Mouse (Mus musculus) B cell, adult 62 days (primary cell): ENCODE data around the gene Ap3b2. TPM values are rescaled to one million over a fixed set of nuclear protein-coding genes. Genes with fewer than 3 reads are reported as not detected.

Source experiments
- total RNA-seq: library from RNA; stranded (reverse); gene quantifications from 4 replicates; pipeline ENCODE4 v1.2.4, GENCODE M21; 2023

The Ap3b2 gene
- not detected in 4 replicates for total RNA-seq

GRCm38 (mm10) chr7:81493331-81494021, at the start of gene Ap3b2:
TSS of gene Ap3b2 (minus strand) at chr7:81493925.

GRCm38 (mm10) chr7:81498181-81498580, 4.5 kb upstream of the Ap3b2 start, which contains the start of gene BC048679:
TSS of gene BC048679 (minus strand) at chr7:81498281.

GRCm38 (mm10) chr7:81455155-81455651, 38.5 kb downstream of the Ap3b2 start, which contains the start of gene Cpeb1:
TSS of gene Cpeb1 (minus strand) at chr7:81455465.

Other genes starting within 250 kb of the Ap3b2 start
- gene Rps17, start 148.7 kb downstream of the Ap3b2 start, total RNA-seq: 1,669 to 1,834 TPM (median 1,740 TPM) in 4 replicates
- not detected in 4 replicates for gene Cpeb1, start 38.5 kb downstream of the Ap3b2 start, total RNA-seq
- not detected in 4 replicates for gene BC048679, start 4.4 kb upstream of the Ap3b2 start, total RNA-seq
- 0.52 to 0.72 TPM (median 0.53 TPM) in 3 of 4 replicates, not detected in the other for gene Fsd2, start 73.0 kb upstream of the Ap3b2 start, total RNA-seq
- gene Whamm, start 77.3 kb upstream of the Ap3b2 start, total RNA-seq: 28.5 to 29.8 TPM (median 28.8 TPM) in 4 replicates
- 2.0 TPM in 1 of 4 replicates, not detected in the others for gene Homer2, start 213.6 kb upstream of the Ap3b2 start, total RNA-seq